Mouse (Mus musculus) heart, postnatal 0 days (tissue): ENCODE results near the gene Cd9.

Source experiments
- CTCF ChIP-seq: IDR thresholded peaks from 2 replicates; pipeline ENCODE4 v1.5.1; 2016; ENCODE audit warnings: antibody characterized with exemption, control low read depth, low read depth
- EP300 ChIP-seq: IDR thresholded peaks from 2 replicates; pipeline ENCODE4 v1.6.1; 2016; ENCODE audit warnings: antibody characterized with exemption, low read depth

DNA sequence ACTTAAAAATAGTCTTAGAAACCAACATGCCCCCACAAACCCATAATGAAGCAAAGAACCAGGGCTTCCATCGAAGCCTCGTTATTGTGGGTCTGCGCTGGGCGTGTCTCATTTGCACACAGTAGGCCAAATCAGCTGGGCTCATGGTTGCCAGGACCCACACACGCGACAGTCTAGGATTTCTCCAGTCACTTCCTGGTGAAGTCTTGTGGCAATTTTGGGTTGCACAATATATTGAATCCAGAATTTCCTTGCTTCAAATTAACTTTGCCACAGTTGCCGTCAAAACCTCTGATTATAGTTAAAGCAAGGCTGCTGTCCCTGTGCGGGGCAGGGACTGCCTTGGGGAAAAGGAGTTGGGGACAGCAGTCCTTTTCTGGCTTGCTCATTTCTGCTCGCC is 39.9 kb downstream of the Cd9 start:
- TF ChIP-seq CTCF = no peak
- no peak for TF ChIP-seq EP300
